Mouse (Mus musculus) liver, adult 2 months (tissue): ENCODE measurements around the gene Psmc3ip.

Experiments used
- CTCF ChIP-seq: fragments of 200-500 bp; IDR thresholded peaks from 2 replicates; pipeline ENCODE4 v1.5.1; 2011; ENCODE audit warnings: low read depth, low read length, control low read depth
- POLR2A ChIP-seq: fragments of 200-500 bp; IDR thresholded peaks from 2 replicates; pipeline ENCODE4 v1.6.1; 2011; ENCODE audit warnings: low read length, control low read depth; ENCODE audit not compliant: insufficient read depth; ENCODE audit errors: extremely low read depth

DNA sequence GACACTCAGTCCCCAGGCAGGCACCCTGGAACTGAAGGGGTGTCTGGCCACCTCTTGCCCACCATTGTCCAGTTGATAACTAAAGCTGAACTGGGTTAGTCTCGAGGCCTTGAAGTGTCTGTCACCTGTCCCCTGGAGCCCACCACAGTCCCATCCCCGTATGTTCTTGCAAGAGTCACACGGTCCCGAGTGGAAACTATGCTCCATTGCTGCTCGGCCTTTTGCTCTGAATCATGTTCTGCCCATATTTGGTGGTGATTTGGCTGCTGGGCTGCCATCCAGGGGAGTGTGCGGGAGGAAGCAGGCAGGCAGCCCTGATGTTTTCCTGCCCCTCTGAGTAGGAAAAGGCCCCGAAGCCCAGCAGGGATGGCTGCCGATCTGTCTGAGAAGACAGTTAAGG lies 35.1 kb downstream of the Psmc3ip start:
- TF ChIP-seq CTCF (no peak), POLR2A (no peak)
